Mouse (Mus musculus): ENCODE results near the gene Fstl3. TPM values are rescaled to one million over a fixed set of nuclear protein-coding genes. Genes with fewer than 3 reads are reported as not detected.

The Fstl3 gene
- polyA plus RNA-seq, 1 experiment, result 12.1 TPM

- Histone ChIP-seq H3ac (ENCODE audit: control insufficient read depth, insufficient read length, low read depth) (no peak overlapping the region), H3K27me3 (ENCODE audit: control insufficient read depth, insufficient read depth, insufficient read length) (no peaks in the 10 kb centered on the region), H3K4me3 (ENCODE audit: insufficient read depth, poor library complexity, severe bottlenecking) (no peak overlapping the region), H3K79me3 (ENCODE audit: low read depth) (no peaks in the 10 kb centered on the region), H3K79me2 (ENCODE audit: control insufficient read depth, insufficient read depth) (no peaks in the 10 kb centered on the region), H3K36me3 (ENCODE audit: control insufficient read depth, insufficient read depth) (no peaks in the 10 kb centered on the region)
- TF ChIP-seq FOSL1 (IDR thresholded peaks at IDR 0.05; ENCODE audit: insufficient read depth, low read length, poor library complexity, severe bottlenecking), result no peak
- TF ChIP-seq CEBPB (IDR thresholded peaks at IDR 0.05; ENCODE audit: low read depth), result no peak
- TF ChIP-seq USF1 (IDR thresholded peaks at IDR 0.05; ENCODE audit: low read depth), result no peak
- TF ChIP-seq MYOG (IDR thresholded peaks at IDR 0.05; ENCODE audit: control insufficient read depth, extremely low read depth, insufficient read length), result no peak
- TF ChIP-seq CTCF (IDR thresholded peaks at IDR 0.05; ENCODE audit: control insufficient read depth, insufficient read depth, insufficient read length), result no peak
- TF ChIP-seq MYOD1 (IDR thresholded peaks at IDR 0.05; ENCODE audit: control insufficient read depth, insufficient read length, low read depth), result no peak
- TF ChIP-seq MAX (IDR thresholded peaks at IDR 0.05), result no peak
These were observed 7.1 kb downstream of the Fstl3 start for GRCm38 (mm10) chr10:79783920-79784800.

- H3K79me3 ChIP-seq (ENCODE audit: low read depth), result no peaks in the 10 kb centered on the region
- H3K79me2 ChIP-seq (ENCODE audit: control insufficient read depth, insufficient read depth), result peaks cover under 1% of the 10 kb centered on the region
- H3K27me3 ChIP-seq (ENCODE audit: control insufficient read depth, insufficient read depth, insufficient read length), result no peaks in the 10 kb centered on the region
- H3ac ChIP-seq (ENCODE audit: control insufficient read depth, insufficient read length, low read depth), result no peak overlapping the region
- no peak for TF ChIP-seq MYOG (IDR thresholded peaks at IDR 0.05; ENCODE audit: control insufficient read depth, extremely low read depth, insufficient read length)
- no peak for TF ChIP-seq FOSL1 (IDR thresholded peaks at IDR 0.05; ENCODE audit: insufficient read depth, low read length, poor library complexity, severe bottlenecking)
- TF ChIP-seq MAX (IDR thresholded peaks at IDR 0.05), result peak; percentile 12
- TF ChIP-seq CEBPB (IDR thresholded peaks at IDR 0.05; ENCODE audit: low read depth), result no peak
- no peak for TF ChIP-seq MYOD1 (IDR thresholded peaks at IDR 0.05; ENCODE audit: control insufficient read depth, insufficient read length, low read depth)
- peak; percentile 42 for TF ChIP-seq CTCF (IDR thresholded peaks at IDR 0.05; ENCODE audit: control insufficient read depth, insufficient read depth, insufficient read length)
- no peak overlapping the region for H3K4me3 ChIP-seq (ENCODE audit: insufficient read depth, poor library complexity, severe bottlenecking)
- no peaks in the 10 kb centered on the region for H3K36me3 ChIP-seq (ENCODE audit: control insufficient read depth, insufficient read depth)
These were observed 11.5 kb downstream of the Fstl3 start for GRCm38 (mm10) chr10:79788386-79789158.

GRCm38 (mm10) chr10:79789581-79789980 is 12.5 kb downstream of the Fstl3 start:
- TF ChIP-seq USF1 (IDR thresholded peaks at IDR 0.05; ENCODE audit: low read depth) (no peak), MAX (IDR thresholded peaks at IDR 0.05) (no peak), CEBPB (IDR thresholded peaks at IDR 0.05; ENCODE audit: low read depth) (no peak), FOSL1 (IDR thresholded peaks at IDR 0.05; ENCODE audit: insufficient read depth, low read length, poor library complexity, severe bottlenecking) (no peak), CTCF (IDR thresholded peaks at IDR 0.05; ENCODE audit: control insufficient read depth, insufficient read depth, insufficient read length) (no peak)
- no peak overlapping the region for H3K4me3 ChIP-seq (ENCODE audit: insufficient read depth, poor library complexity, severe bottlenecking)
- H3K27me3 ChIP-seq (ENCODE audit: control insufficient read depth, insufficient read depth, insufficient read length), result no peaks in the 10 kb centered on the region
- no peaks in the 10 kb centered on the region for H3K79me3 ChIP-seq (ENCODE audit: low read depth)
- H3K79me2 ChIP-seq (ENCODE audit: control insufficient read depth, insufficient read depth), result peaks cover 9% of the 10 kb centered on the region
- no peak overlapping the region for H3ac ChIP-seq (ENCODE audit: control insufficient read depth, insufficient read length, low read depth)
- H3K36me3 ChIP-seq (ENCODE audit: control insufficient read depth, insufficient read depth), result no peaks in the 10 kb centered on the region

GRCm38 (mm10) chr10:79790861-79791260 is 13.8 kb downstream of the Fstl3 start, which contains the start of gene Prss57:
TSS of gene Prss57 (minus strand) at chr10:79790961.
- H3K36me3 ChIP-seq (ENCODE audit: control insufficient read depth, insufficient read depth), result no peaks in the 10 kb centered on the region
- TF ChIP-seq CEBPB (IDR thresholded peaks at IDR 0.05; ENCODE audit: low read depth), result no peak
- no peak for TF ChIP-seq MYOG (IDR thresholded peaks at IDR 0.05; ENCODE audit: control insufficient read depth, extremely low read depth, insufficient read length)
- TF ChIP-seq MYOD1 (IDR thresholded peaks at IDR 0.05; ENCODE audit: control insufficient read depth, insufficient read length, low read depth), result no peak
- TF ChIP-seq FOSL1 (IDR thresholded peaks at IDR 0.05; ENCODE audit: insufficient read depth, low read length, poor library complexity, severe bottlenecking), result no peak
- TF ChIP-seq MAX (IDR thresholded peaks at IDR 0.05), result no peak
- TF ChIP-seq CTCF (IDR thresholded peaks at IDR 0.05; ENCODE audit: control insufficient read depth, insufficient read depth, insufficient read length), result no peak
- TF ChIP-seq USF1 (IDR thresholded peaks at IDR 0.05; ENCODE audit: low read depth), result no peak
- H3K4me3 ChIP-seq (ENCODE audit: insufficient read depth, poor library complexity, severe bottlenecking), result no peak within 1 kb of the TSS
- H3K79me2 ChIP-seq (ENCODE audit: control insufficient read depth, insufficient read depth), result peaks cover 20% of the 10 kb centered on the region
- no peaks in the 10 kb centered on the region for H3K27me3 ChIP-seq (ENCODE audit: control insufficient read depth, insufficient read depth, insufficient read length)
- no peaks in the 10 kb centered on the region for H3K79me3 ChIP-seq (ENCODE audit: low read depth)
- no peak within 1 kb of the TSS for H3ac ChIP-seq (ENCODE audit: control insufficient read depth, insufficient read length, low read depth)

GRCm38 (mm10) chr10:79792339-79793040 is 15.4 kb downstream of the Fstl3 start:
- TF ChIP-seq MYOD1 (IDR thresholded peaks at IDR 0.05; ENCODE audit: control insufficient read depth, insufficient read length, low read depth) (no peak), CEBPB (IDR thresholded peaks at IDR 0.05; ENCODE audit: low read depth) (no peak), USF1 (IDR thresholded peaks at IDR 0.05; ENCODE audit: low read depth) (no peak), MAX (IDR thresholded peaks at IDR 0.05) (no peak)
- no peak overlapping the region for H3K4me3 ChIP-seq (ENCODE audit: insufficient read depth, poor library complexity, severe bottlenecking)

More at GRCm38 (mm10) chr10:79792339-79793040, 15.4 kb downstream of the Fstl3 start:
- Histone ChIP-seq H3ac (ENCODE audit: control insufficient read depth, insufficient read length, low read depth) (no peak overlapping the region), H3K79me2 (ENCODE audit: control insufficient read depth, insufficient read depth) (peaks cover 33% of the 10 kb centered on the region), H3K27me3 (ENCODE audit: control insufficient read depth, insufficient read depth, insufficient read length) (no peaks in the 10 kb centered on the region), H3K79me3 (ENCODE audit: low read depth) (no peaks in the 10 kb centered on the region), H3K36me3 (ENCODE audit: control insufficient read depth, insufficient read depth) (no peaks in the 10 kb centered on the region)

Measured in C2C12 (cell line).